Mouse (Mus musculus): ENCODE results near the gene Ppp6c. TPM values are rescaled to one million over a fixed set of nuclear protein-coding genes. Genes with fewer than 3 reads are reported as not detected.

Gene Ppp6c
- polyA plus RNA-seq, 1 experiment from 2014 or later: 87.9 TPM

GRCm38 (mm10) chr2:39217150-39217549, 9.1 kb downstream of the Ppp6c start:
- no peak overlapping the region for H3K9ac ChIP-seq (ENCODE audit: low read length)
- no peak overlapping the region for H3K27ac ChIP-seq (ENCODE audit: low read length)
- 94% methylated on average over 4 of the region's 4 CpGs for WGBS
- no peaks in the 10 kb centered on the region for H3K36me3 ChIP-seq (ENCODE audit: control insufficient read depth, insufficient read depth, low read length)
- H3K9me3 ChIP-seq (ENCODE audit: control insufficient read depth, low read length): no peaks in the 10 kb centered on the region
- H3K4me1 ChIP-seq (replicated peaks; ENCODE audit: control insufficient read depth, insufficient read depth, low read length): no peaks in the 10 kb centered on the region
- H3K27me3 ChIP-seq (ENCODE audit: control insufficient read depth, insufficient read depth, low read depth, low read length): no peaks in the 10 kb centered on the region
- ATAC-seq (ENCODE audit: low read depth): no peak
- H3K4me3 ChIP-seq (ENCODE audit: low read length): no peak overlapping the region
- H3K4me2 ChIP-seq (ENCODE audit: low read depth, low read length): no peak overlapping the region

GRCm38 (mm10) chr2:39210738-39211137, 15.5 kb downstream of the Ppp6c start:
- 86% methylated on average over 4 of the region's 4 CpGs for WGBS
- no peaks in the 10 kb centered on the region for H3K4me1 ChIP-seq (replicated peaks; ENCODE audit: control insufficient read depth, insufficient read depth, low read length)
- ATAC-seq (ENCODE audit: low read depth): no peak
- H3K4me2 ChIP-seq (ENCODE audit: low read depth, low read length): no peak overlapping the region
- no peak overlapping the region for H3K4me3 ChIP-seq (ENCODE audit: low read length)
- H3K9ac ChIP-seq (ENCODE audit: low read length): no peak overlapping the region
- H3K27ac ChIP-seq (ENCODE audit: low read length): no peak overlapping the region
- no peaks in the 10 kb centered on the region for H3K9me3 ChIP-seq (ENCODE audit: control insufficient read depth, low read length)
- 0 out of 2 replicates have a peak, but pooled peaks cover 3% of the 10 kb centered on the region for H3K36me3 ChIP-seq (ENCODE audit: control insufficient read depth, insufficient read depth, low read length)
- H3K27me3 ChIP-seq (ENCODE audit: control insufficient read depth, insufficient read depth, low read depth, low read length): no peaks in the 10 kb centered on the region

DNA sequence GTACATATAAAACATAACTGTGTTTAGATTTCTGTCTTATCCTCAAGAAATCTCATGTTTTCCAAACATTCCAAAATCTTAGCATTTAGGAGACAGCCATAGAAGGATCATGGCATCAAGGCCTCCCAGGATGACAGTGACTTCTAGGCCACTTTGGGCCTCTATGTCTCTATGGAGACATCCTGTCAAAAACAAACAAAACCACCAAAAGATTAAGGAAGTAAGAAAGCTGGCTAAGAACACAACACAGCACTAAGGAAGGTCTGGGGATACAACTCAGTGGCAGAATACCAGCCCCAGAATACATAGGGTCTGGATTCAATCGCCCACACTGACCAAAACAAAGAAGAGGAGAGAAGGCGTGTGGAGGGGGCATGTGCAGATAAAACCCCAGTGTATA, 22.9 kb downstream of the Ppp6c start:
- H3K4me3 ChIP-seq (ENCODE audit: low read length): no peak overlapping the region
- no peak overlapping the region for H3K9ac ChIP-seq (ENCODE audit: low read length)
- H3K4me1 ChIP-seq (replicated peaks; ENCODE audit: control insufficient read depth, insufficient read depth, low read length): no peaks in the 10 kb centered on the region
- H3K27me3 ChIP-seq (ENCODE audit: control insufficient read depth, insufficient read depth, low read depth, low read length): no peaks in the 10 kb centered on the region
- 88% methylated on average over 2 of the region's 2 CpGs for WGBS
- H3K9me3 ChIP-seq (ENCODE audit: control insufficient read depth, low read length): no peaks in the 10 kb centered on the region
- ATAC-seq (ENCODE audit: low read depth): no peak
- H3K27ac ChIP-seq (ENCODE audit: low read length): no peak overlapping the region
- no peak overlapping the region for H3K4me2 ChIP-seq (ENCODE audit: low read depth, low read length)
- peaks cover 11% of the 10 kb centered on the region; the same call in 1 of the 2 replicates for H3K36me3 ChIP-seq (ENCODE audit: control insufficient read depth, insufficient read depth, low read length)

- WGBS: 91% methylated on average over 2 of the region's 2 CpGs
- Histone ChIP-seq H3K27ac (ENCODE audit: low read length) (no peak overlapping the region), H3K4me3 (ENCODE audit: low read length) (no peak overlapping the region), H3K4me1 (replicated peaks; ENCODE audit: control insufficient read depth, insufficient read depth, low read length) (no peaks in the 10 kb centered on the region), H3K9me3 (ENCODE audit: control insufficient read depth, low read length) (no peaks in the 10 kb centered on the region), H3K27me3 (ENCODE audit: control insufficient read depth, insufficient read depth, low read depth, low read length) (no peaks in the 10 kb centered on the region), H3K4me2 (ENCODE audit: low read depth, low read length) (no peak overlapping the region), H3K9ac (ENCODE audit: low read length) (no peak overlapping the region), H3K36me3 (ENCODE audit: control insufficient read depth, insufficient read depth, low read length) (peaks cover 6% of the 10 kb centered on the region; the same call in 1 of the 2 replicates)
- no peak for ATAC-seq (ENCODE audit: low read depth)
Observed at GRCm38 (mm10) chr2:39194809-39195208, 31.4 kb downstream of the Ppp6c start.

GRCm38 (mm10) chr2:39190561-39191056, 35.6 kb downstream of the Ppp6c start, which contains the start of gene Scai:
Scai (minus strand) TSS chr2:39190734.
- Histone ChIP-seq H3K4me3 (ENCODE audit: low read length) (peak within 1 kb of the TSS; percentile 96), H3K4me1 (replicated peaks; ENCODE audit: control insufficient read depth, insufficient read depth, low read length) (no peaks in the 10 kb centered on the region; the same call in 1 of the 2 replicates), H3K36me3 (ENCODE audit: control insufficient read depth, insufficient read depth, low read length) (no peaks in the 10 kb centered on the region), H3K9me3 (ENCODE audit: control insufficient read depth, low read length) (no peaks in the 10 kb centered on the region), H3K27ac (ENCODE audit: low read length) (peak within 1 kb of the TSS; percentile 95), H3K9ac (ENCODE audit: low read length) (peak within 1 kb of the TSS; percentile 89), H3K4me2 (ENCODE audit: low read depth, low read length) (peak within 1 kb of the TSS; percentile 79), H3K27me3 (ENCODE audit: control insufficient read depth, insufficient read depth, low read depth, low read length) (no peaks in the 10 kb centered on the region)
- ATAC-seq (ENCODE audit: low read depth): peak; percentile 100
- 0% methylated on average over 38 of the region's 41 CpGs for WGBS

- no peaks in the 10 kb centered on the region; the same call in 1 of the 2 replicates for H3K4me1 ChIP-seq (replicated peaks; ENCODE audit: control insufficient read depth, insufficient read depth, low read length)
- peak; percentile 83 for ATAC-seq (ENCODE audit: low read depth)
- peak overlapping the region; percentile 79 for H3K4me2 ChIP-seq (ENCODE audit: low read depth, low read length)
- H3K4me3 ChIP-seq (ENCODE audit: low read length): peak overlapping the region; percentile 96
- under 1% methylated on average over 37 of the region's 39 CpGs for WGBS
- peak overlapping the region; percentile 95 for H3K27ac ChIP-seq (ENCODE audit: low read length)
- no peaks in the 10 kb centered on the region for H3K36me3 ChIP-seq (ENCODE audit: control insufficient read depth, insufficient read depth, low read length)
- H3K27me3 ChIP-seq (ENCODE audit: control insufficient read depth, insufficient read depth, low read depth, low read length): no peaks in the 10 kb centered on the region
- no peaks in the 10 kb centered on the region for H3K9me3 ChIP-seq (ENCODE audit: control insufficient read depth, low read length)
- peak overlapping the region; percentile 89 for H3K9ac ChIP-seq (ENCODE audit: low read length)
Observed at GRCm38 (mm10) chr2:39189961-39190560, 36.2 kb downstream of the Ppp6c start.

- no peaks in the 10 kb centered on the region for H3K27me3 ChIP-seq (ENCODE audit: control insufficient read depth, insufficient read depth, low read depth, low read length)
- no peaks in the 10 kb centered on the region; the same call in 1 of the 2 replicates for H3K4me1 ChIP-seq (replicated peaks; ENCODE audit: control insufficient read depth, insufficient read depth, low read length)
- no peaks in the 10 kb centered on the region for H3K36me3 ChIP-seq (ENCODE audit: control insufficient read depth, insufficient read depth, low read length)
- ATAC-seq (ENCODE audit: low read depth): no peak
- H3K27ac ChIP-seq (ENCODE audit: low read length): no peak overlapping the region
- H3K9ac ChIP-seq (ENCODE audit: low read length): no peak overlapping the region
- H3K9me3 ChIP-seq (ENCODE audit: control insufficient read depth, low read length): no peaks in the 10 kb centered on the region
- H3K4me3 ChIP-seq (ENCODE audit: low read length): no peak overlapping the region
- 72% methylated on average over 3 of the region's 3 CpGs for WGBS
- H3K4me2 ChIP-seq (ENCODE audit: low read depth, low read length): no peak overlapping the region
Observed at GRCm38 (mm10) chr2:39185942-39186341, 40.3 kb downstream of the Ppp6c start.

DNA sequence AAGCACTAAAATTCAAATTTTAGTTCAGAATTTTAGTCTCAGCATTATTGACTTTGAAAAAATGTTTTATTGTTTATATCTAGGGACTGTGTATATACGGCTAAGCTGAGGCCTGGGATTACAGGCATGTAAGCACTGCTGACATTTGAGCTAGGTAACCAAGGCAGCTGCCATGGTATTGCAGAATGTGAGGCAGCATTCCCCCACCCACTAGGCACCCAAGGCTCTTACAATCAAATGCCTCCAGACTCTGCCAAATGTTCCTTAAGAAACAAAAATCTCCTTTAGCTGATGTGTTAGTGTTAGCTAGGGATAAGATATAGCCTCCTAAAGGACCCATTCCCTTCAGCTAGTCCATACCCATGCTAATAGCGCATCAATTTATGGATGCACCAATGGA, 42.7 kb downstream of the Ppp6c start:
- Histone ChIP-seq H3K27me3 (ENCODE audit: control insufficient read depth, insufficient read depth, low read depth, low read length) (no peaks in the 10 kb centered on the region), H3K36me3 (ENCODE audit: control insufficient read depth, insufficient read depth, low read length) (0 out of 2 replicates have a peak, but pooled peaks cover 2% of the 10 kb centered on the region), H3K27ac (ENCODE audit: low read length) (no peak overlapping the region), H3K4me3 (ENCODE audit: low read length) (no peak overlapping the region), H3K9me3 (ENCODE audit: control insufficient read depth, low read length) (no peaks in the 10 kb centered on the region), H3K9ac (ENCODE audit: low read length) (no peak overlapping the region), H3K4me1 (replicated peaks; ENCODE audit: control insufficient read depth, insufficient read depth, low read length) (no peaks in the 10 kb centered on the region; the same call in 1 of the 2 replicates), H3K4me2 (ENCODE audit: low read depth, low read length) (no peak overlapping the region)
- 84% methylated on average over 2 of the region's 2 CpGs for WGBS
- no peak for ATAC-seq (ENCODE audit: low read depth)

- ATAC-seq (ENCODE audit: low read depth): no peak
- no peaks in the 10 kb centered on the region for H3K36me3 ChIP-seq (ENCODE audit: control insufficient read depth, insufficient read depth, low read length)
- no peaks in the 10 kb centered on the region for H3K4me1 ChIP-seq (replicated peaks; ENCODE audit: control insufficient read depth, insufficient read depth, low read length)
- H3K27me3 ChIP-seq (ENCODE audit: control insufficient read depth, insufficient read depth, low read depth, low read length): no peaks in the 10 kb centered on the region
- H3K9me3 ChIP-seq (ENCODE audit: control insufficient read depth, low read length): no peaks in the 10 kb centered on the region
- H3K4me3 ChIP-seq (ENCODE audit: low read length): no peak overlapping the region
- no peak overlapping the region for H3K4me2 ChIP-seq (ENCODE audit: low read depth, low read length)
- no peak overlapping the region for H3K27ac ChIP-seq (ENCODE audit: low read length)
- no peak overlapping the region for H3K9ac ChIP-seq (ENCODE audit: low read length)
- 80% methylated on average over 1 of the region's 1 CpGs for WGBS
Observed at GRCm38 (mm10) chr2:39160996-39161395, 65.3 kb downstream of the Ppp6c start.
